Mouse (Mus musculus) induced T-regulatory cell, adult 2 months (primary cell): ENCODE data around the gene Nln.

Source experiments
- DNase-seq: peaks from one replicate; pipeline ENCODE4 v3.0.0-alpha.2; 2012; ENCODE audit warnings: low read depth

Nln gene

GRCm38 (mm10) chr13:104109288-104109815 is at the start of gene Nln, which contains the start of gene Sgtb:
TSS of gene Nln (minus strand) at chr13:104109614.
TSS of gene Sgtb (plus strand) at chr13:104109741.
- DNase-seq: peak; percentile 88

GRCm38 (mm10) chr13:104155686-104156085 is 46.3 kb upstream of the Nln start:
- no peak for DNase-seq

- DNase-seq: no peak
These were observed 45.7 kb upstream of the Nln start for GRCm38 (mm10) chr13:104155106-104155505.

- DNase-seq: no peak
These were observed 44.8 kb upstream of the Nln start for GRCm38 (mm10) chr13:104154180-104154579.

- DNase-seq: no peak
These were observed 36.2 kb upstream of the Nln start for GRCm38 (mm10) chr13:104145646-104146045.

GRCm38 (mm10) chr13:104144871-104145270 is 35.5 kb upstream of the Nln start:
- no peak for DNase-seq

- peak; percentile 93 for DNase-seq
These were observed 30.2 kb upstream of the Nln start for GRCm38 (mm10) chr13:104139369-104140209.

GRCm38 (mm10) chr13:104134510-104135085 is 25.2 kb upstream of the Nln start:
- no peak for DNase-seq

GRCm38 (mm10) chr13:104132561-104132960 is 23.1 kb upstream of the Nln start:
- no peak for DNase-seq

- no peak for DNase-seq
These were observed 14.4 kb upstream of the Nln start for GRCm38 (mm10) chr13:104123662-104124381.

- no peak for DNase-seq
These were observed 12.8 kb upstream of the Nln start for GRCm38 (mm10) chr13:104122078-104122840.

- no peak for DNase-seq
These were observed 5.4 kb upstream of the Nln start for GRCm38 (mm10) chr13:104114827-104115226.

GRCm38 (mm10) chr13:104113782-104114181 is 4.4 kb upstream of the Nln start:
- DNase-seq: peak; percentile 55

GRCm38 (mm10) chr13:104112266-104112900 is 3.0 kb upstream of the Nln start:
- peak; percentile 68 for DNase-seq

- no peak for DNase-seq
These were observed 1.1 kb upstream of the Nln start for GRCm38 (mm10) chr13:104110526-104110925.

- no peak for DNase-seq
These were observed 555 bp upstream of the Nln start for GRCm38 (mm10) chr13:104109816-104110521.

- no peak for DNase-seq
These were observed 645 bp downstream of the Nln start for GRCm38 (mm10) chr13:104108651-104109287.

GRCm38 (mm10) chr13:104101606-104102235 is 7.7 kb downstream of the Nln start:
- no peak for DNase-seq

- DNase-seq: no peak
These were observed 9.0 kb downstream of the Nln start for GRCm38 (mm10) chr13:104100416-104100815.

GRCm38 (mm10) chr13:104097190-104097589 is 12.2 kb downstream of the Nln start:
- no peak for DNase-seq
